Mouse (Mus musculus): ENCODE measurements around the gene Fam240a. TPM values are rescaled to one million over a fixed set of nuclear protein-coding genes. Genes with fewer than 3 reads are reported as not detected.

The Fam240a gene
- polyA plus RNA-seq, 1 experiment, result not detected

GRCm38 (mm10) chr9:110920665-110921419 lies 4.2 kb upstream of the Fam240a start:
- H3K27ac ChIP-seq (ENCODE audit: insufficient read depth, low read length), result no peak overlapping the region

GRCm38 (mm10) chr9:110915466-110915865 lies 1.2 kb downstream of the Fam240a start:
- no peaks in the 10 kb centered on the region for H3K4me1 ChIP-seq (ENCODE audit: control insufficient read depth, insufficient read depth, low read length)
- TF ChIP-seq CTCF (IDR thresholded peaks at IDR 0.05; ENCODE audit: borderline replicate concordance, insufficient read depth, low read length) (no peak), POLR2A (IDR thresholded peaks at IDR 0.05; ENCODE audit: low read depth, low read length) (no peak)
- no peak overlapping the region for H3K27ac ChIP-seq (ENCODE audit: insufficient read depth, low read length)
- no peak overlapping the region for H3K4me3 ChIP-seq (ENCODE audit: insufficient read depth, low read length)

More at GRCm38 (mm10) chr9:110920665-110921419, 4.2 kb upstream of the Fam240a start:
- Histone ChIP-seq H3K4me1 (ENCODE audit: control insufficient read depth, insufficient read depth, low read length) (no peaks in the 10 kb centered on the region), H3K4me3 (ENCODE audit: insufficient read depth, low read length) (no peak overlapping the region)
- TF ChIP-seq POLR2A (IDR thresholded peaks at IDR 0.05; ENCODE audit: low read depth, low read length), result no peak
- TF ChIP-seq CTCF (IDR thresholded peaks at IDR 0.05; ENCODE audit: borderline replicate concordance, insufficient read depth, low read length), result no peak

GRCm38 (mm10) chr9:110914631-110915236 lies 1.9 kb downstream of the Fam240a start:
- Histone ChIP-seq H3K27ac (ENCODE audit: insufficient read depth, low read length) (no peak overlapping the region), H3K4me1 (ENCODE audit: control insufficient read depth, insufficient read depth, low read length) (no peaks in the 10 kb centered on the region), H3K4me3 (ENCODE audit: insufficient read depth, low read length) (no peak overlapping the region)
- TF ChIP-seq CTCF (IDR thresholded peaks at IDR 0.05; ENCODE audit: borderline replicate concordance, insufficient read depth, low read length) (no peak), POLR2A (IDR thresholded peaks at IDR 0.05; ENCODE audit: low read depth, low read length) (no peak)

GRCm38 (mm10) chr9:110909371-110909967 lies 7.2 kb downstream of the Fam240a start:
- H3K4me1 ChIP-seq (ENCODE audit: control insufficient read depth, insufficient read depth, low read length), result no peaks in the 10 kb centered on the region
- no peak overlapping the region for H3K4me3 ChIP-seq (ENCODE audit: insufficient read depth, low read length)
- H3K27ac ChIP-seq (ENCODE audit: insufficient read depth, low read length), result no peak overlapping the region
- TF ChIP-seq CTCF (IDR thresholded peaks at IDR 0.05; ENCODE audit: borderline replicate concordance, insufficient read depth, low read length) (no peak), POLR2A (IDR thresholded peaks at IDR 0.05; ENCODE audit: low read depth, low read length) (no peak)

- TF ChIP-seq POLR2A (IDR thresholded peaks at IDR 0.05; ENCODE audit: low read depth, low read length) (no peak), CTCF (IDR thresholded peaks at IDR 0.05; ENCODE audit: borderline replicate concordance, insufficient read depth, low read length) (no peak)
Measured at GRCm38 (mm10) chr9:110908631-110909016, 8.0 kb downstream of the Fam240a start.

GRCm38 (mm10) chr9:110907838-110908630 lies 8.6 kb downstream of the Fam240a start:
- no peak for TF ChIP-seq POLR2A (IDR thresholded peaks at IDR 0.05; ENCODE audit: low read depth, low read length)
- TF ChIP-seq CTCF (IDR thresholded peaks at IDR 0.05; ENCODE audit: borderline replicate concordance, insufficient read depth, low read length), result no peak
- no peak overlapping the region for H3K27ac ChIP-seq (ENCODE audit: insufficient read depth, low read length)
- H3K4me3 ChIP-seq (ENCODE audit: insufficient read depth, low read length), result no peak overlapping the region
- no peaks in the 10 kb centered on the region for H3K4me1 ChIP-seq (ENCODE audit: control insufficient read depth, insufficient read depth, low read length)

More at GRCm38 (mm10) chr9:110908631-110909016, 8.0 kb downstream of the Fam240a start:
- no peak overlapping the region for H3K27ac ChIP-seq (ENCODE audit: insufficient read depth, low read length)
- H3K4me1 ChIP-seq (ENCODE audit: control insufficient read depth, insufficient read depth, low read length), result no peaks in the 10 kb centered on the region
- H3K4me3 ChIP-seq (ENCODE audit: insufficient read depth, low read length), result no peak overlapping the region

- no peak for TF ChIP-seq CTCF (IDR thresholded peaks at IDR 0.05; ENCODE audit: borderline replicate concordance, insufficient read depth, low read length)
- no peak for TF ChIP-seq POLR2A (IDR thresholded peaks at IDR 0.05; ENCODE audit: low read depth, low read length)
- Histone ChIP-seq H3K4me1 (ENCODE audit: control insufficient read depth, insufficient read depth, low read length) (no peaks in the 10 kb centered on the region), H3K4me3 (ENCODE audit: insufficient read depth, low read length) (no peak overlapping the region), H3K27ac (ENCODE audit: insufficient read depth, low read length) (no peak overlapping the region)
Measured at GRCm38 (mm10) chr9:110907201-110907837, 9.3 kb downstream of the Fam240a start.

GRCm38 (mm10) chr9:110902271-110902670 lies 14.4 kb downstream of the Fam240a start:
- H3K4me3 ChIP-seq (ENCODE audit: insufficient read depth, low read length), result no peak overlapping the region
- no peaks in the 10 kb centered on the region for H3K4me1 ChIP-seq (ENCODE audit: control insufficient read depth, insufficient read depth, low read length)
- no peak overlapping the region for H3K27ac ChIP-seq (ENCODE audit: insufficient read depth, low read length)
- TF ChIP-seq CTCF (IDR thresholded peaks at IDR 0.05; ENCODE audit: borderline replicate concordance, insufficient read depth, low read length) (no peak), POLR2A (IDR thresholded peaks at IDR 0.05; ENCODE audit: low read depth, low read length) (no peak)

- Histone ChIP-seq H3K27ac (ENCODE audit: insufficient read depth, low read length) (no peak overlapping the region), H3K4me1 (ENCODE audit: control insufficient read depth, insufficient read depth, low read length) (no peaks in the 10 kb centered on the region), H3K4me3 (ENCODE audit: insufficient read depth, low read length) (no peak overlapping the region)
- TF ChIP-seq POLR2A (IDR thresholded peaks at IDR 0.05; ENCODE audit: low read depth, low read length) (no peak), CTCF (IDR thresholded peaks at IDR 0.05; ENCODE audit: borderline replicate concordance, insufficient read depth, low read length) (no peak)
Measured at GRCm38 (mm10) chr9:110901204-110901603, 15.5 kb downstream of the Fam240a start.

All from embryonic fibroblast, embryonic 13.5 days (primary cell).